Mouse (Mus musculus): ENCODE results near the gene Csad. TPM values are rescaled to one million over a fixed set of nuclear protein-coding genes. Genes with fewer than 3 reads are reported as not detected.
"Not testable (repeated sequence)": the region's sequence is repeated elsewhere in the genome, so short reads cannot be mapped to it uniquely, and the experiment has no call there.

Csad gene
- total RNA-seq, 2 experiments from 2014 or later, result 14.1 to 15.6 TPM

DNA sequence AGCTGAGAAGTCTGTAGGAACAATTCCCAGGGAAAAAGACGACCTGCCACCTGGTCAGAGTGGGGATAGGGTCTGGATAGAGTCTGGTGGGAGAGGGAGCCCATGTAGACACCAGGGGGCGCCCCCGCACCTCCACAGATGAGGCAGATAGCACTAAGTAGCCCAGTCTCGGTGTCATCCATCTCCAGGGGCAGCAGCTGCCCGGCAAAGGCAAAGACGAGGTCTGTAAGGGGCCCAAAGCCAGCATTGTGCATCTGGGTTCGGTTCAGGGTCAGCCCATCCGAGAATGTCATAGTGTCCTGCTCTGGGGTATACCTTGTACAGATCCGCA, 34.7 kb upstream of the Csad start:
- intact Hi-C loops (cut with DNase I; ENCODE audit: low total_unique reads), result loop anchor here (5.0 kb wide), 1 partner anchor 33 kb away; the partner anchor contains the start of gene Gm9918

DNA sequence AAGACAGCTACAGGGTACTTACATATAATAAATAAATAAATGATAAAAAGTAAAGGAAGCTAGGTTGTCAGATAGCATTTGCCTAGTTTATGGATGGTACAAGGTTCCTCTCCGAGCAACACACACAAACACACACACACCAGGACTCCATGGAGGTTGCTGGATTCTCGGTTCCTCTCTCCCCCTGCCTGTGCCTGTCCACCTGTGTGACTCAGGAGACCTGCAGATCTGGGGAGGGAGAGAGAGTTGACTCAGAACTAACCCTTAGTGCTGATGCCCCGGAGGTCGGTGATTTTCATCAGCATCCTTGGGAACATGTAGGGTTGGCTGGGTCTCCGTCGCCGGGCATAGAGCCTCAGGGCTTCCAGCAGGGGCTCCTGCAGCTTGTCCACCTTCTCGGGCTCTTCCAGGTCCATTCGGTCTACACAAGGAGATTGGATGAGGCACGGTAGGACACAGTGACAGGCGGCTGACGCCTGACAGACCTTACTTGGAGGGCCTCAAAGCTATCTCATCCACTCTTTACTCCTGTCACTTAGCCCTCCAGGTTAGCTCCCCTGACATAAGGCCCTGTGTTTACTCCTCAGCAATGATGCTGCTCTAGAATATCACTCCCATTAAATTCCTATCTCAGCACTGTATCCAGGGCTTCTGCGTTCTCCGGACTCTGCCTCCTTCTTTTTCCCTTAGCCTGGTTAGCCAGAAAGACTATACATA, 34.2 kb upstream of the Csad start:
- DNase-seq, result no peak
- intact Hi-C loops (cut with DNase I; ENCODE audit: low total_unique reads), result loop anchor here (5.0 kb wide), 1 partner anchor 34 kb away; the partner anchor contains the start of gene Gm9918

More for the DNA sequence above, 34.7 kb upstream of the Csad start:
- peak; percentile 85 for DNase-seq

DNA sequence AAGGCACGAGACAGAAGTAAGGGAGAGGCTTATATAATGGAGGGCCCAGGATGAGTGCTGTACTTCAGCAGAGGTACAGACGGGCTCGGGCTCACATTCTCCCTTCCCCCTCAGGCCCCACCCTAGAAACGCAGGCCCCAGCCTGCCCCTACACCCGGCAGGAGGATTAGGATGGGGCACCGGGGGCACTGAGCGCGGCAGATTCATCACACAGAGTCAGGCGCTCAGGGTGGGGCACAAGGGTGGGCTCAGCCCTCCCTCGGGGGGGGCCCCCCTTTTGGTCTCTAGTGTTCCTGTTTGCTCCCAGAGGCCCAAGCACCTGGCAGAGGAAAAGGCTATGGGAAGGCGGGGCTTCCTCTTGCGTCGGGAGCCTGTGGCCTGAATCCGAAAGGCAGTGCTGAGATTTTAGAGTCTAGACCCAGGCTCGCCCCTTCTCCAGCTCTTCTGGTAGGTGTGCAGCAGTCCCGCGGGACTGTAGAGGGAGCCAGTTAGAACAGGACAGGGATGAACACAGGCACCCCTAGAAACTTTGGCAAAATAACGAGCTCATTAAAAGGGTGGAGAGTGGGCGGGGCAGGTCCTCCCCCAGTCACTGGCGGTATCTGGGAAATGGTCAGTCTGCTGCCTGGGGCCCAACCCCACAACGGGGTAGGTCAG, 31.0 kb upstream of the Csad start:
- peak; percentile 32 for DNase-seq
- intact Hi-C loops (cut with DNase I; ENCODE audit: low total_unique reads), result loop anchor here (5.0 kb wide), 1 partner anchor 37 kb away; the partner anchor contains the start of gene Gm9918

DNA sequence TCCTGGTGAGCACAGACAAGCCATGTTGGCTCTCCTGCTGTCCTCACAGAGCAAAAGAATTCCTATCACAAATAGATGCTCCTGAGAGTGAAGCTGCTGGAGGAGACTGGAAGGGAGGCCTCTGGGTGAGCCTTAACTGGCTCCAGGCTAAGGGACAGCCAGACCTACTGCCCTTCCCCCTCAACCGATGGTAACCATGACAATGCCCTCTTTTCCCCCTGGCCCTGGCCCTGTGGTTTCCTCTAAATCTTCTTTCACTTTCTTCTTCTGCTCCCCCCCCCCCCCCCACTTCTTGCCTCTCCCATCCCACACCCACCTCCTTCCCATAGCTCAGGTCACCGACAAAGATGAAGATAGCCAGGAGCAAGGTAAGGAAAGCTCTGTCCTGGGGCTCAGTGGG, 29.4 kb upstream of the Csad start:
- no peak for DNase-seq
- intact Hi-C loops (cut with DNase I; ENCODE audit: low total_unique reads), result no loop called here

DNA sequence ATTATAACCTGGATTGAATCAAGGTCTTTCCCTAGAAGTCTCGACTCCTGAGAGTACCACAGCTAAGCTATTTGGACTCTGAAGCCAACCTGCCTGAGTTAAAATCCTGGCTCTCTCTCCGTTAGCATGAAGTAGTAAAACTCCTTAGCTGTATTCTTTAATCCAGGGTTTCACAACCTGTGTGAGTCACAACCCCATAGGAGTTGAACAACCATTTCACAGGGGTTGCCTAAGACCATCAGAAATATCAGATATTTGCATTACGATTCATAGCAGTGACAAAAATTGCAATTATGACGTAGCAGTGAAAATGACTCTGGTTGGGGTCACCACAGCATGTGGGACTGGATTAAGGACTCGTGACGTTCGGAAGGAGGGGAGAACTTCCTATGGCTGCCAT, 28.2 kb upstream of the Csad start:
- DNase-seq, result no peak
- intact Hi-C loops (cut with DNase I; ENCODE audit: low total_unique reads), result no loop called here

DNA sequence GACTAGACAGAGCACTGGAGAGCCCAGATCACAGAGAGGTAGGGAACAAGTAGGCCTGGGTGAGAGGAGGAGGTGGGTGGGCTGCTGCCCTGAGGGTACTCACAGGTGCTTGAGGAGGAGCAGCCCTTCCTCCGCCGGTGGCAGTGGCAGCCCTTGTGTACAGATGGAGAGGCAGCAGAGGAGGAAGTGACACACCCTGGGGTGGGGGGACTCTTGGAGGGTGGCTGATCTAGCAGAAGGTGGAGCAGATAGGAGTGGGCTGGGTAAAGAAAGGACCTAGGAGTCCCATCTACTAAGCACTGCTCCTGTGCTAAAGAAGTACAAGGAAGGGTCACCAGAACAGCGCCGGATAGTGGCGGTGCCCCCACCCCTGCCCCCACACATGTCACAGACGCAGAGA, 27.2 kb upstream of the Csad start, which contains the start of gene Itgb7:
Gene Itgb7 (minus strand): TSS at position 197 of the 400 bp plus-strand sequence.
- DNase-seq, result no peak
- intact Hi-C loops (cut with DNase I; ENCODE audit: low total_unique reads), result no loop called here

DNA sequence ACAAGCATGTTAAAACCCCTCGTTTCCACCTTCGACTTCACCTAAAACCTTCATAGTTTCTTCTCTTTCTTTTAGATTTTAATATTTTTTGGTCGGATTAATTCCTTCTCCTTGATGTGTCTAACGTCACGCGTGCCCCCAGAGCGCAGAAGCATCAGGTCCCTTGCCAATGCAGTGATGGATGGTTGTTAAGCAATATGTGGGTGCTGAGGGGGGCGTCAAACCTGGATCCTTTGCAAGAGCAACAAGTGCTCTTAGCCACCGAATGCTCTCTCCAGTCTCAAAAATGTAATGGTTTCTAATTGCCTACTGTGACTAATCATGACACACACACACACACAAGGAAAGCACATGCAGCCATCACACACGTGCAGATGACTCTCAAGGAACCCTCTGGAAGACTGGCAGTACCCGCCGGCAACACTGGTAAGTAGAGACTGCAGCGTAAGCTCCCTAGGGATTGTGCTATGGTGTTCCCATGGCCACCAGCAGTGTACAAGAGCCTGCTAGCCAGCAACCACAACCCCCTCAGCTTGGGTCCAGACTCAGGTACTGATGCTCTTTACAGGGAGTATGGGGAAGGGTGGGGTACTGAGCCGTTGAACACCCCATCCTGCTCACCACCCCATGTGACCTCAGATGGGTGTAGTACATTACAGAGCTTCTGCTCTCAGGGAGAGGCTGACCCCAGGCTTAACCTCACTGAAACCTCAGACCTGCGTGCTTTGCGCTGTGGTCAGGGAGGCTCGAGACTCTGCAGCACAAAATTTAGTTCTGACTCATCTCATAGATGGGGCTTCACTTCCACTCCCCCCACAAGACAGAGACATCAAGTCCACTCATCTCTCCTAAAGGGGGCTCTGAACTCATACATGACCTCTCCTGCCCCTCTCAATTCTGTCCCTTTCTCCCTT, 26.1 kb upstream of the Csad start:
- DNase-seq, result no peak
- intact Hi-C loops (cut with DNase I; ENCODE audit: low total_unique reads), result no loop called here

DNA sequence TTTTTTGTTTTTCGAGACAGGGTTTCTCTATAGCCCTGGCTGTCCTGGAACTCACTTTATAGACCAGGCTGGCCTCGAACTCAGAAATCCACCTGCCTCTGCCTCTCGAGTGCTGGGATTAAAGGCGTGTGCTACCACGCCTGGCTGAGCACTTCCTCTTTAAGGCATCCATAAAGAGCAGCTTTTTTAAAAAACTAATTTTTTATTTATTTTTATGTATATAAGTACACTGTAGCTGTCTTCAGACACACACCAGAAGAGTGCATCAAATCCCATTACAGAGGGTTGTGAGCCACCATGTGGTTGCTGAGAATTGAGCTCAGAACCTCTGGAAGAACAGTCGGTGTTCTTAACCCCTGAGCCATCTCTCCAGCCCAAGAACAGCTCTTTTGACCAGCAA, 21.1 kb upstream of the Csad start:
- DNase-seq; intact Hi-C loops (cut with DNase I; ENCODE audit: low total_unique reads): not testable (repeated sequence)

DNA sequence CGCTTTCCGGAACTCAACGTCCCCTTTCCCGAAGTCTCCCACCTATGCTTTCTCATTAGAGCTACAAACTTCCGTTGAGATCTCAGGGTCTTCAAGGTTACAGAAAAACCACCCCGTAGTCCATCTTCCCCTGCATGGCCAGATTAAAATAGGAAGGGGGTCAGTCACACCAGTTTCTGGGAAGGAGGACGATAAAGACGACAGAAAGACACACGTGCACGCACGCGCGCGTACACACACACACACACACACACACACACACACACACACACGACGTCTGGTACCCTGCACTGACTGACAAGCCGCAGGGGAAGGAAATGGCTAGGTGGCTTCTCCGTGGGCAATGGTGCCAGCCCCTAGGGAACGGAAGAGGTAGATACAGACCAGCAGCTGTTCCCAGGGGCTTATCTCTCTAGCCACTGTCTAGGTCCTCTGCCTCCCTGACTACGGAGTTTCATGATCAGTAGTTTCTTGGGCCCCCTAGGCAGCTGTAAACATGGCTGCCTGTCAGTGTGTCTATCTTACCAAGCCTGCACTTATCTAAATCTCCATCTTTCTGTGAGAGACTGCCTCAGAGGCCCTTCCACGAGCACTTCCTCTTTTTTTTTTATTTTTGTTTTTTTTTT, 20.6 kb upstream of the Csad start:
- intact Hi-C loops (cut with DNase I; ENCODE audit: low total_unique reads), result no loop called here
- DNase-seq, result no peak

DNA sequence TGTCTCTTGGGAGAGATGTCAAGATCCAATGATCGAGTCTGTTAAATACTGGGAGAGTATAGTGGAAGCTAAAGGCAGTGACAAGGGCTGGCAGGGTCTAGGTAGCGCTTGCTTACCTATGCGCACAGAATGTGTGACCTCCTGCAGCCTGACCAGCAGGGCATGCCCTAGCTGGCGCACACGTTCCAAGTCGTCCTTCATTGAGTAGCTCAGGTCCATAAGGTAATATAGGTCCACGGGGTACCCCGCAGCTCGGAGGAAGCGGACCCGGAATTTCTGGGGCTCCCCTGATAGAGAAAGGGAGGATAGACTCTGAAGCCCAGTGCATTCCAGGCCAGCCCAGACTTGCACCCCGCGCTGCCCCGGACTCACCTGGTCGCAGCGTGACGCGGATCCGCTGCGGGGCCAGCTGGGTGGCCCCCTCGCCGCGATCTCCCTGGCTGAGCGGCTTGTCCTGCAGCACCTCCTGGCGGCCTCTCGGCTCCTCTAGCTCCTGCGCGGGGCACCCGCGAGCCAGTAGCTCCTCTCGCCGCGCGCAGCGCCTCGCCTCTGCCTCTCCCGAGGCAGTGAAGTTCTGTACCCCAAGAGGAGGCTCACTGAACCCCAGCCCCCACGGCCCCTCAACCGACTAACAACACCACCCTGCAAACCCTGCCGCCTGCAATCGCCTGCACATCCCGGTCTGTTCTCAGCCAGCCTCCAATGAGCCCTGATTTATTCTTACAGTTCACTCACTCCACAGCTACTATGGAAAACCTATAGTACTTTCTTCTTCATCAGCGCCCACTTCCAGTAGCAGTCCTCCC, 19.9 kb upstream of the Csad start:
- peak; percentile 85 for DNase-seq

DNA sequence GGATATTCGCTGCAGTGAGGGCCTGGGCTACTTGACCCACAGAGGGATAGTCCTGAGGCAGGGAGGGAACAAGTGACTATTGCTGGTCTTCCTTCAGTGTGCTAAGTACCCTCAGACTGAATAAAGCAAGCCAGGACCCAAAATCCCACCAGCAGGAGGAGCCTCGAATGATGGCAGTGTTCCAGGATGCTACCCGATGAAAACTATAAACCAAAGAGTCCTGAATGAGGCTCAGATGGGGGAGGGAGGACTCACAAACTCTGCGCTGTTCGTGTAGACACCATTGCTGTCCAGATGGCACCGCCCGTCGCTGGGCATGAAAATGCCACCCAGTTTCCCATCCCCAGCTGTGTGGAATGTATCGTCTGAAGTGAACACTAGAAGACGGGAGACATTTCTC, 17.9 kb upstream of the Csad start:
- intact Hi-C loops (cut with DNase I; ENCODE audit: low total_unique reads), result loop anchor here (2.0 kb wide), 1 partner anchor 40 kb away; no protein-coding TSS in a partner anchor
- no peak for DNase-seq

More for the DNA sequence above, 19.9 kb upstream of the Csad start:
- intact Hi-C loops (cut with DNase I; ENCODE audit: low total_unique reads), result no loop called here

DNA sequence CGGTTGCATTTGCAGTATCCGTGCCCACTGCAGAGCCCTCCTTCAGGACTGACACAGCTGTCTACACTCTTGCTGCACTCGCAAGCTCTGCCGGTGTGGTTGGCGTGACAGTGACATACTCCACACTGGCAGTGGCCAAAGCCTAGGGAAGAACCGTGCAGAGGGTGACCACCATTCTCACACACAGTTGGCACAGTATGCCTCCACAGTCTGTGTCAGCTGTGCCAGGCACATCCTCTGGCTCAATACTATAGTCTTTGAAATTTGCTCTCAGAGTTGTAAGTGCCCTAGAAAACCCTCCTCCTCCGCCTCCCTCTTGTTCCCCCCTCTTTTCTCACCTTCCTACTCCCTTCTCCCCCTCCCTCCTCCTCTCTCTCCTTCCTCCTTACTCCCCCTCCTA, 12.8 kb upstream of the Csad start:
- intact Hi-C loops (cut with DNase I; ENCODE audit: low total_unique reads), result no loop called here
- no peak for DNase-seq

DNA sequence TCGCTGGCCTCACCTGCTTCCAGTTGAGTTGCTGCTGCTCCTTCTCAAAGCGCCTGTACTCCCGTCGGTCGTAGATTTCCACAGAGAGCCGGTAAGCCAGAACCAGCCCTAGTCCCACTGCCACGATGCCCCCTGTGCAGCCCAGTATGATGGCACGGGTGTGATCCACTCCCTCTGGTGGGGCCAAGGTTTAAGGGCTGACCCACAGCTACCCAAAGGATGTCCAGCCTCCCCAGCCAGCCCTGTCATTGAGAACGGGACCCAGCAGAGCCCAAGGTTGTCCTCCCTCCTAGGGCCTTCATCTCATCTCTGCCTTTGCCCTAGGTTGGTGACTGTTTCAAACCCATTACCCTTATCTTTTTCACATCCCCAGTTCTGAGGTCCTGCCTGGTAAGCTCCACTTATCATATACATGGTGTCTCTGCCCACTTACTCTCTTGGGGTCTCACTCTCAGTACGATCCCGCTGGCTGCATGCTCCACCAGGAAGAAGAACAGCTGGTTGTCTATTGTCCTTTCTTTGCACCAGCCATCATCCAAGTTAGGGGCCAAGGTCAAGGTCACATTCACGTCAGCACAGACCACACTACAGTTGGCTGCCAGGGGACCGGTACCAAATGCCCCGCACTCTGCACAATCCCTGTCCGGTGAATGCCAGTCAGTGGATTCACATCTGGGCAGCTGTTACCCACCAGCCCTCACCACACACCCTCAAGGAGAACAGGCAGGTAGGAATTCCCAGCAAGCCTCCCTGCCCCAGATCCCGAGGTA, 12.1 kb upstream of the Csad start:
- no peak for DNase-seq
- intact Hi-C loops (cut with DNase I; ENCODE audit: low total_unique reads), result no loop called here

DNA sequence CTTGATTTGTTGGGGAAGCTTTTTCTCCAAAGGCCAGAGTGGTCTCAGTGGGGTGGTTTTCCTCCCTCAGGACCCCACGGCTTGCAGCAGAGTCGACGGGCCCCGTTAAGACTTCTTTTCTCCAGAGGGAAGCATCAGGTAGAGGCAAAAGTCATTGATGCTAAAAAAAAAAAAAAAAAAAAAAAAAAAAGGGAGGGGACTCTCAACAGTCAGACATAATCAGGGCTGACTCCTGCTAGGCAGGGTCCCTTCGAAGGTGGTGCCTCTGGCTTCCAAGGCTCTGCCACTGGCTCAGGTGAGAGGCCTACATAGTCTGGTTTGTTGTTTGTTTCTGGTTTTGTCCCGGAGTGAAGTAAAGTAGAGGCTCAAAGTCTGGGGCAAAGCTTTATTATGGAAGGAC, 11.1 kb upstream of the Csad start:
- intact Hi-C loops (cut with DNase I; ENCODE audit: low total_unique reads), result no loop called here

DNA sequence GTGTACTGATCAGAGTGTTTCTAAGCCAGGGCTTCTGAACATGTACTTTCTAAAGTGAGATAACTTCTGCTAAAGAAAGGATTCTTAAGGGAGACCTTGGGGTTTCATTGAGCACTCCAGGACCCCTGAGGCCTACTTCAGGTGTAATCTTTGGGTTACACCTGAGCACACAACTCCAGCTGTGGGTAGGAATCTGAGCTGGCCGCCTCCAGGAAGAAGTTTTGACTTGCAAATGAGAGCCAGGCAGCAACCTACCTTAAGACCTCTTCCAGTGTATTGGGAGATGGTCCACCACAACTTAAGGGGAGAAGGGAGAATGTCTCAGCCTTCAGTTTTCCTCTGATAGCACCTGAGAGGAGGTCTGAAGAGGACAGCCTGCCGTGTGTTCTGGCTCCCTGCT, 9.6 kb upstream of the Csad start:
- intact Hi-C loops (cut with DNase I; ENCODE audit: low total_unique reads), result no loop called here
- no peak for DNase-seq

More for the DNA sequence above, 11.1 kb upstream of the Csad start:
- no peak for DNase-seq

DNA sequence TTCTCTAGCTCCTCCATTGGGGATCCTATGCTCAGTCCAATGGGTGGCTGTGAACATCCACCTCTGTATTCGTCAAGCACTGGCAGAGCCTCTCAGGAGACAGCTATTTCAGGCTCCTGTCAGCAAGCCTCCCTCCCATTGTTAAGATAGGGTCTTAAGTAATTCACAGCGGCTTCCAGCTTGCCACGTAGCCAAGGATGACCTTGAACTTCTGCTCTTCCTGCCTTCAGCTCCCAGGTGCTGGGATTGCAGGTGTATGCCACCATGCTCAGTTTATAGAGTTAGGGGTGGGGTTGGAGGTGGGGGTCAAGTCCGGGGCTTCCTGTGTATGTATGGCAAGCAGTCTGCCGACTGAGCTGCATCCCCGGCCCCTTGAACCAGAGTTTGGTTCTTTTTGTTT, 7.4 kb upstream of the Csad start:
- no peak for DNase-seq
- intact Hi-C loops (cut with DNase I; ENCODE audit: low total_unique reads), result no loop called here

DNA sequence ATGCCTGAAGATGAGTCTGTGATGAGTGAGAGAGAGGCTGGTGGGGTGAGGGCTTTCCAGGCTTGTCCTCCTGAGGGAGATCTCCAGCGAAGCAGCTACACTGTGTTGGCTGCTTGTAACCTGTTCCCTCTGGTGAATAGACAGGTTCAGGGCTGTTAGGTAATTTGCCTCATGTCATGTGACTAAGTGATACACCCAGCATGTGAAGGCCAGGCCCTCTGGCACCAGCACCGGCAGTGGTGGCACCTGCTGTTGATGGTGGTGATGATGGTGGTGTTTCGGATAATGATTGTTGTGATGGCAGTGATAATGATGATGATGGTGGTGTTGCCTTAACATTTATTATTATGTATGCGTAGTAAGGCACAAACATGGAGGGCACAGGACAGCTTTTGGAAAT, 6.3 kb upstream of the Csad start:
- intact Hi-C loops (cut with DNase I; ENCODE audit: low total_unique reads), result no loop called here
- DNase-seq, result no peak

DNA sequence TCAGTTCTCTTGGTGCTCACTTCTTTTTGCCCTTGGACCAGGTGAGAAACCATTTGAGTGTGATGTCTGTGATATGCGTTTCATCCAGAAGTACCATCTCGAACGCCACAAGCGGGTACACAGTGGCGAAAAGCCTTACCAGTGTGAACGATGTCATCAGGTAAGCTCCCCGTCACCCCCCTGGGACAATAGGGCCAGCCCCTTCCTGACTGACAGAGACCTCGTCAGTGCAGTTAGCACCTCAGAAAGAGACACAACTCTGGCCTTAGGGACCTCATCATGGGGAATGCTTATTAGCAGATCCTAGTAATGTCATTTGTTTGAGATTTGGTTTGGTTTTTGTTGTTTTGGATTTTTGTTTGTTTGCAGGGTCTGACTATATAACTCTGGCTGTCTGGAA, 4.6 kb upstream of the Csad start:
- intact Hi-C loops (cut with DNase I; ENCODE audit: low total_unique reads), result no loop called here

More for the DNA sequence above, 4.6 kb upstream of the Csad start:
- DNase-seq, result no peak
